In genomic region chr15:5194446-5194845, GRCm38 (mm10) we compare ENCODE assay signal across 16 mouse cellular contexts. TPM values are rescaled to one million over a fixed set of nuclear protein-coding genes. Genes with fewer than 3 reads are reported as not detected.
DNase-seq lines count a peak whose midpoint lies in the region; ATAC-seq and TF ChIP-seq lines count a peak whose summit lies in the region.
"Had no signal": no experiment of that assay in that cellular context is flagged by ENCODE, and none has a peak within 500 bp of the region (broad histone marks: within the 10 kb centered on the region; RNA-seq: fewer than 3 reads in every experiment).

No protein-coding gene starts in this region.

- 67% methylated on average over 6 of the region's 6 CpGs for WGBS in stomach, postnatal 0 days
- WGBS in hindbrain, embryonic 16.5 days = 96% methylated on average over 6 of the region's 6 CpGs

- H3K27ac ChIP-seq in stomach, postnatal 0 days (replicated peaks) = peak overlapping the region; percentile 78
- H3K27ac ChIP-seq in hindbrain, embryonic 16.5 days (ENCODE audit: low read depth, low read length) = no peak overlapping the region
- H3K27ac ChIP-seq: heart, embryonic 15.5 days; hindbrain, embryonic 12.5 days; lung, embryonic 15.5 days; neural tube, embryonic 12.5 days had no signal

- peaks cover 82% of the 10 kb centered on the region for H3K36me3 ChIP-seq in megakaryocyte, embryonic 14.5 days (replicated peaks; ENCODE audit: low read length)
- H3K36me3 ChIP-seq in stomach, postnatal 0 days (ENCODE audit: control insufficient read depth, insufficient read depth, low read length) = no peaks in the 10 kb centered on the region
- peaks cover 3% of the 10 kb centered on the region; the same call in 1 of the 2 replicates for H3K36me3 ChIP-seq in hindbrain, embryonic 16.5 days (ENCODE audit: control insufficient read depth, insufficient read depth, low read length)

- no peak overlapping the region for H3K4me2 ChIP-seq in stomach, postnatal 0 days (replicated peaks; ENCODE audit: low read depth)
- H3K4me2 ChIP-seq in hindbrain, embryonic 16.5 days (ENCODE audit: low read length) = no peak overlapping the region
- H3K4me2 ChIP-seq: heart, embryonic 15.5 days; hindbrain, embryonic 12.5 days; liver, embryonic 11.5 days; lung, embryonic 15.5 days; neural tube, embryonic 12.5 days had no signal

- TF ChIP-seq CTCF in stomach, postnatal 0 days (IDR thresholded peaks at IDR 0.05; ENCODE audit: low read depth) = no peak

- H3K4me1 ChIP-seq in megakaryocyte, embryonic 14.5 days = peaks cover 89% of the 10 kb centered on the region
- 0 out of 2 replicates have a peak, but pooled peaks cover 2% of the 10 kb centered on the region for H3K4me1 ChIP-seq in stomach, postnatal 0 days (replicated peaks; ENCODE audit: control insufficient read depth, insufficient read depth)
- H3K4me1 ChIP-seq in hindbrain, embryonic 16.5 days (ENCODE audit: control insufficient read depth, insufficient read depth, low read depth, low read length) = no peaks in the 10 kb centered on the region
- H3K4me1 ChIP-seq: hindbrain, embryonic 12.5 days; lung, embryonic 15.5 days; neural tube, embryonic 12.5 days had no signal

- no peaks in the 10 kb centered on the region for H3K9me3 ChIP-seq in megakaryocyte, embryonic 14.5 days
- no peaks in the 10 kb centered on the region for H3K9me3 ChIP-seq in stomach, postnatal 0 days (ENCODE audit: control insufficient read depth, low read length)
- H3K9me3 ChIP-seq in hindbrain, embryonic 16.5 days (ENCODE audit: control insufficient read depth, low read length) = no peaks in the 10 kb centered on the region
- H3K9me3 ChIP-seq: heart, embryonic 15.5 days; hindbrain, embryonic 12.5 days; lung, embryonic 15.5 days; neural tube, embryonic 12.5 days had no signal

- peak; percentile 65 for DNase-seq in adrenal gland, adult 2 months
- no peak for DNase-seq in adrenal gland, adult 18-20 months (ENCODE audit: low spot score in 2 of 2)
- peak; percentile 40 for DNase-seq in adrenal gland, postnatal 25 days
- peak; percentile 46 for DNase-seq in stomach, postnatal 0 days (ENCODE audit: low spot score)
- no peak for DNase-seq in testis, postnatal 14 days (ENCODE audit: low spot score)
- DNase-seq: cerebellum, adult 8-10 months; kidney, adult 11 months; thymus, postnatal 36 days had no signal

- peak overlapping the region; percentile 70 for H3K4me3 ChIP-seq in megakaryocyte, embryonic 14.5 days (replicated peaks)
- no peak overlapping the region for H3K4me3 ChIP-seq in stomach, postnatal 0 days (ENCODE audit: low read depth, low read length)
- H3K4me3 ChIP-seq in hindbrain, embryonic 16.5 days (ENCODE audit: low read length) = no peak overlapping the region
- H3K4me3 ChIP-seq: heart, embryonic 15.5 days; hindbrain, embryonic 12.5 days; lung, embryonic 15.5 days; neural tube, embryonic 12.5 days had no signal

- no peaks in the 10 kb centered on the region for H3K27me3 ChIP-seq in megakaryocyte, embryonic 14.5 days (replicated peaks)
- H3K27me3 ChIP-seq in stomach, postnatal 0 days (ENCODE audit: control insufficient read depth, insufficient read depth, low read length) = no peaks in the 10 kb centered on the region
- H3K27me3 ChIP-seq in hindbrain, embryonic 16.5 days (replicated peaks; ENCODE audit: control insufficient read depth, insufficient read depth, low read length) = no peaks in the 10 kb centered on the region
- H3K27me3 ChIP-seq: heart, embryonic 15.5 days; hindbrain, embryonic 12.5 days; lung, embryonic 15.5 days; neural tube, embryonic 12.5 days had no signal

- ATAC-seq in megakaryocyte, adult 5-6 weeks (ENCODE audit: poor library complexity, severe bottlenecking) = no peak
- ATAC-seq in stomach, postnatal 0 days (ENCODE audit: low FRiP score, low TSS enrichment) = peak; percentile 72
- ATAC-seq in hindbrain, embryonic 16.5 days = no peak

- TF ChIP-seq EP300 in stomach, postnatal 0 days (optimal IDR thresholded peaks at IDR 0.05) = no peak

- H3K9ac ChIP-seq in stomach, postnatal 0 days (ENCODE audit: low read length) = no peak overlapping the region
- no peak overlapping the region for H3K9ac ChIP-seq in hindbrain, embryonic 16.5 days (ENCODE audit: low read depth, low read length)
- H3K9ac ChIP-seq: heart, embryonic 15.5 days; hindbrain, embryonic 12.5 days; lung, embryonic 15.5 days; neural tube, embryonic 12.5 days had no signal

RNA-seq across cellular contexts. Expression of gene Ttc33, which starts 9.1 kb away (rescaled TPM):
- 10 to 100 TPM; 52.5 to 63.2 TPM for total RNA-seq in adrenal gland, adult 2 months (2021)
- 0.66 and 1.2 TPM in 2 replicates for polyA plus RNA-seq in adrenal gland, adult 2 months (2012; rRNA removed)
- 10 to 100 TPM; 37.4 to 51.1 TPM for total RNA-seq in adrenal gland, adult 18-20 months (2021)
- polyA plus RNA-seq in megakaryocyte, embryonic 14.5 days (2012; ENCODE audit: insufficient read depth, low replicate concordance) = 18.4 TPM in 1 of 2 replicates, not detected in the other
- total RNA-seq in megakaryocyte, adult 5-6 weeks (2015) = 21.6 and 23.1 TPM in 2 replicates
- total RNA-seq in megakaryocyte, adult 5-6 weeks (2017) = 34.1 and 38.5 TPM in 2 replicates
- 48.9 and 79.8 TPM in 2 replicates for total RNA-seq in adrenal gland, postnatal 25 days (2021)
- 26.7 and 27.3 TPM in 2 replicates for polyA plus RNA-seq in stomach, postnatal 0 days (2015; fragmentation: Nextera tagmentation; extraction: Ambion mirVana)
- 52.5 and 54.3 TPM in 2 replicates for polyA plus RNA-seq in hindbrain, embryonic 16.5 days (2015; fragmentation: Nextera tagmentation; extraction: Ambion mirVana)

RNA-seq across cellular contexts. Expression of gene Ptger4, which starts 49.5 kb away (rescaled TPM):
- total RNA-seq in adrenal gland, adult 2 months (2021) = 1 to 10 TPM; 1.2 to 1.3 TPM
- 4.4 and 5.5 TPM in 2 replicates for polyA plus RNA-seq in adrenal gland, adult 2 months (2012; rRNA removed)
- 1 to 10 TPM; 1.1 to 1.3 TPM for total RNA-seq in adrenal gland, adult 18-20 months (2021)
- 1.3 TPM in 1 of 2 replicates, not detected in the other for polyA plus RNA-seq in megakaryocyte, embryonic 14.5 days (2012; ENCODE audit: insufficient read depth, low replicate concordance)
- total RNA-seq in megakaryocyte, adult 5-6 weeks (2015) = 30.5 and 33.2 TPM in 2 replicates
- total RNA-seq in megakaryocyte, adult 5-6 weeks (2017) = 20.6 and 21.2 TPM in 2 replicates
- total RNA-seq in adrenal gland, postnatal 25 days (2021) = 1.1 TPM in 2 replicates
- polyA plus RNA-seq in stomach, postnatal 0 days (2015; fragmentation: Nextera tagmentation; extraction: Ambion mirVana) = 6.3 and 6.4 TPM in 2 replicates
- 3.4 and 3.9 TPM in 2 replicates for polyA plus RNA-seq in hindbrain, embryonic 16.5 days (2015; fragmentation: Nextera tagmentation; extraction: Ambion mirVana)

RNA-seq across cellular contexts. Expression of gene Prkaa1, which starts 50.8 kb away (rescaled TPM):
- 10 to 100 TPM; 36.9 to 38.7 TPM for total RNA-seq in adrenal gland, adult 2 months (2021)
- 1.8 TPM in 2 replicates for polyA plus RNA-seq in adrenal gland, adult 2 months (2012; rRNA removed)
- total RNA-seq in adrenal gland, adult 18-20 months (2021) = 10 to 100 TPM; 31.8 to 36.3 TPM
- 0.47 and 0.93 TPM in 2 replicates for polyA plus RNA-seq in megakaryocyte, embryonic 14.5 days (2012; ENCODE audit: insufficient read depth, low replicate concordance)
- total RNA-seq in megakaryocyte, adult 5-6 weeks (2015) = 36.2 and 42.8 TPM in 2 replicates
- total RNA-seq in megakaryocyte, adult 5-6 weeks (2017) = 30.5 and 31.1 TPM in 2 replicates
- total RNA-seq in adrenal gland, postnatal 25 days (2021) = 35.7 and 42.2 TPM in 2 replicates
- 13.7 and 13.9 TPM in 2 replicates for polyA plus RNA-seq in stomach, postnatal 0 days (2015; fragmentation: Nextera tagmentation; extraction: Ambion mirVana)
- polyA plus RNA-seq in hindbrain, embryonic 16.5 days (2015; fragmentation: Nextera tagmentation; extraction: Ambion mirVana) = 14.4 and 14.9 TPM in 2 replicates

Comparison
In these comparisons a context has a peak if more than half of its experiments do, and no peak if none do; other contexts are left out.
1. DNase-seq: peak in adrenal gland, adult 2 months (single experiment), adrenal gland, postnatal 25 days (single experiment) and stomach, postnatal 0 days (single experiment); none in adrenal gland, adult 18-20 months (0 of 2) and testis, postnatal 14 days (single experiment).
2. RNA of gene Ptger4, which starts 49.5 kb away (total RNA-seq): 20.6 to 33.2 TPM in megakaryocyte, adult 5-6 weeks; 1.1 to 1.3 TPM in adrenal gland, adult 18-20 months, 1.2 to 1.3 TPM in adrenal gland, adult 2 months and 1.1 TPM in adrenal gland, postnatal 25 days; every median in the first group is over 4 times any median in the second.